Mouse (Mus musculus): ENCODE results near the gene Parva. TPM values are rescaled to one million over a fixed set of nuclear protein-coding genes. Genes with fewer than 3 reads are reported as not detected.

The Parva gene
- 37.7 and 51.3 TPM in 2 replicates for polyA plus RNA-seq (2012; rRNA removed)

DNA sequence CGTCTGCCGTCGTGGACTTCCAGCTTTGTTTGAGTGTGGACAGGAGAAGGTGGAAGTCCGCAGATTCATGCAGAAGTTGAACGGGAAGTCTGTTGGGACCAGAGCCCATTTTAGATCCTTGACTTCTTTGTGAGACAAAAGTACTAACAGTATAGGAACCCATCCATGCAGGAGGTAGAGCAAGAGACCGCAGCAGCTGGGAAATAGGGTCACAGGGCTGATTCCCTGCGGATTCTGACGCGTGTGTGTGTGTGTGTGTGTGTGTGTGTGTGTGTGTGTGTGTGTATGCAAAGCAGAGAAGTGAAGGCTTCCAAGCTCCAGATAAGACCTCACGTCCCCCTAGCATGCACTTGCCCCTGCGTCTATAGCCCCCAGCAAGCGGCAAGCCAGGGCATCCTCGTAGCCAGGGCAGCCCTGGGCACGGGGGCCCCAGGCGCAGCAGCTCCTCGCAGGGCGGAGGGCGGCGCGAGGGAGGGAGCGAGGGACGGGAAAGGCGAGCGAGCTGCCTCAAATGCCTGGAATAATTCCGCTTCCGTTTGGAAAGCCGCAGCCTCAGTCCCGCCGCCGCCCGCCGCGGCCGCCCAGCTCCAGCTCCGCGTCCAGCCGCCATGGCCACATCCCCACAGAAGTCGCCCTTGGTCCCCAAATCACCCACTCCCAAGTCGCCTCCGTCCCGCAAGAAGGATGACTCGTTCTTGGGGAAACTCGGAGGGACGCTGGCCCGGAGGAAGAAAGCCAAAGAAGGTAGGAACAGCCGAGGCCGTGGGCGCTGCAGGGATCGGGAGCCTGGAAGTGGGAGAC, at the start of gene Parva:
Gene Parva, plus strand, starts transcription at position 149 of the 801 bp plus-strand sequence.

Other genes with a start within 250 kb of the Parva start
- gene Mical2, start 201.6 kb upstream of the Parva start, polyA plus RNA-seq (2012; rRNA removed) = 3.8 and 7.0 TPM in 2 replicates

Data from central nervous system, embryonic 11.5 days (tissue).